Mouse (Mus musculus) midbrain, embryonic 16.5 days (tissue): ENCODE measurements around the gene Wdr86. TPM values are rescaled to one million over a fixed set of nuclear protein-coding genes. Genes with fewer than 3 reads are reported as not detected.

Experiments
- ATAC-seq: fragments of 200-750 bp; cut with Nextera tagmentation; 2 replicates; pipeline ENCODE4 v1.8.0; 2017; ENCODE audit warnings: moderate TSS enrichment
- H3K27ac ChIP-seq: fragments of 300-500 bp; sonication (generic); 2 replicates; pipeline ENCODE4 v1.5.1; 2014; ENCODE audit warnings: mild to moderate bottlenecking, low read length, mixed read lengths
- H3K27me3 ChIP-seq: fragments of 300-500 bp; sonication (generic); 2 replicates; pipeline ENCODE4 v1.6.1; 2014; ENCODE audit warnings: low read depth, low read length, mixed read lengths; ENCODE audit not compliant: control insufficient read depth, insufficient read depth
- H3K36me3 ChIP-seq: fragments of 300-500 bp; sonication (generic); 2 replicates; pipeline ENCODE4 v1.6.1; 2014; ENCODE audit warnings: mild to moderate bottlenecking, low read length, moderate library complexity, mixed read lengths; ENCODE audit not compliant: control insufficient read depth, insufficient read depth
- H3K4me1 ChIP-seq: fragments of 300-500 bp; sonication (generic); 2 replicates; pipeline ENCODE4 v1.6.1; 2014; ENCODE audit warnings: mild to moderate bottlenecking, low read length, mixed read lengths; ENCODE audit not compliant: control insufficient read depth, insufficient read depth
- H3K4me2 ChIP-seq: fragments of 300-500 bp; sonication (generic); 2 replicates; pipeline ENCODE4 v1.6.1; 2014; ENCODE audit warnings: mild to moderate bottlenecking, low read length, mixed read lengths
- H3K4me3 ChIP-seq: fragments of 300-500 bp; sonication (generic); 2 replicates; pipeline ENCODE4 v1.5.1; 2014; ENCODE audit warnings: low read depth, mild to moderate bottlenecking, low read length, moderate library complexity, mixed read lengths
- H3K9ac ChIP-seq: fragments of 300-500 bp; sonication (generic); 2 replicates; pipeline ENCODE4 v1.6.1; 2014; ENCODE audit warnings: low read depth, low read length, mixed read lengths
- H3K9me3 ChIP-seq: fragments of 300-500 bp; sonication (generic); replicated peaks from 2 replicates; pipeline ENCODE4 v1.6.1; 2014; ENCODE audit warnings: mild to moderate bottlenecking, low read length, mixed read lengths; ENCODE audit not compliant: control insufficient read depth, poor library complexity, severe bottlenecking
- WGBS: fragments of 180-500 bp; shearing (Covaris S2); extraction: QIAGEN DNeasy Blood & Tissue Kit; methylation state at CpG from one replicate; pipeline ENCODE4 v1.1.7; 2014; 5-methylcytosine and 5-hydroxymethylcytosine counted together
- polyA plus RNA-seq: library from polyadenylated mRNA; unstranded; fragments of >200 nt; fragmentation: Nextera tagmentation; extraction: Ambion mirVana; gene quantifications from 2 replicates; pipeline ENCODE4 v1.2.1, GENCODE M21; 2015

Gene Wdr86
- polyA plus RNA-seq, 1 experiment from 2014 or later, result 5.7 TPM

DNA sequence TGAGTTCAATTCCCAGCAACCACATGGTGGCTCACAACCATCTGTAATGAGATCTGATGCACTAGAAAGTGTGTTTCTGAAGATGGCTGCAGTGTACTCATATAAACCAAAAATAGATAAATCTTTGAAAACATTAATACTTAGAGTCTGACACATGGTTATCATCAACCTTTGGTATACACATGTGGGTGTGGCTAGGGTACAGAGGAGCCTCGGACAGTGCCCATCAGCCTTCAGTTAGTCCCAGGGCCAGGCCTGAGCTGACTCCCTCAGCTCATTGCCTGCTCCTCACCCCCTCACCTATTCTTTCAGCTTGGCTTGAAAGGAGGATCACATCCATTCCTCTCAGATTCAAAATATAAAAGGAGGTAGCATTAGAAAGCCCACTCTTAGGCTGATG is 8.0 kb upstream of the Wdr86 start:
- H3K27me3 ChIP-seq, result no peaks in the 10 kb centered on the region
- WGBS, result 100% methylated on average over 1 of the region's 1 CpGs
- no peak for ATAC-seq
- no peak overlapping the region for H3K4me2 ChIP-seq
- no peak overlapping the region for H3K27ac ChIP-seq
- H3K4me1 ChIP-seq, result no peaks in the 10 kb centered on the region
- no peaks in the 10 kb centered on the region for H3K36me3 ChIP-seq
- H3K9me3 ChIP-seq, result no peaks in the 10 kb centered on the region
- no peak overlapping the region for H3K4me3 ChIP-seq
- no peak overlapping the region for H3K9ac ChIP-seq

DNA sequence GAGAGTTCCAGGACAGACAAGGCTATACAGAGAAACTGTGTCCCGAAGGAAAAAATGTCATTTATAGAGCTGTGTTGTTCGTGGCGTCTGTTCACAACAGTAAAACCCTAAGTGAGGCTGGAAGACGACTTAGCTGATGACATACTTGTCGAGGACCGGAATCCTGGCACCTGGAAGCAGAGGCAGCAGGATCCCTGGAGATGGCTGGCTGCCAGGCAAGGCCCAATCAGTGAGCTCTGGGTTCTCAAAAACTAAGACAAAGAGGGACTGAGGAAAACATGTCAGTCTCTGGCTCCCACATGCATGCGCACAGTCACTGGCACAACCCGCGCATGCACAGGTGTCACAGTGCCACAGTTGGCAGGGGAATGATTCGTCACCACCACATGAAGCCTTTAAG is 7.1 kb upstream of the Wdr86 start:
- no peak for ATAC-seq
- H3K27ac ChIP-seq, result no peak overlapping the region
- H3K4me1 ChIP-seq, result peaks cover 3% of the 10 kb centered on the region; the same call in 1 of the 2 replicates
- no peak overlapping the region for H3K9ac ChIP-seq
- H3K4me2 ChIP-seq, result no peak overlapping the region
- no peak overlapping the region for H3K4me3 ChIP-seq
- 92% methylated on average over 10 of the region's 10 CpGs for WGBS
- no peaks in the 10 kb centered on the region for H3K36me3 ChIP-seq
- H3K27me3 ChIP-seq, result no peaks in the 10 kb centered on the region
- no peaks in the 10 kb centered on the region for H3K9me3 ChIP-seq

DNA sequence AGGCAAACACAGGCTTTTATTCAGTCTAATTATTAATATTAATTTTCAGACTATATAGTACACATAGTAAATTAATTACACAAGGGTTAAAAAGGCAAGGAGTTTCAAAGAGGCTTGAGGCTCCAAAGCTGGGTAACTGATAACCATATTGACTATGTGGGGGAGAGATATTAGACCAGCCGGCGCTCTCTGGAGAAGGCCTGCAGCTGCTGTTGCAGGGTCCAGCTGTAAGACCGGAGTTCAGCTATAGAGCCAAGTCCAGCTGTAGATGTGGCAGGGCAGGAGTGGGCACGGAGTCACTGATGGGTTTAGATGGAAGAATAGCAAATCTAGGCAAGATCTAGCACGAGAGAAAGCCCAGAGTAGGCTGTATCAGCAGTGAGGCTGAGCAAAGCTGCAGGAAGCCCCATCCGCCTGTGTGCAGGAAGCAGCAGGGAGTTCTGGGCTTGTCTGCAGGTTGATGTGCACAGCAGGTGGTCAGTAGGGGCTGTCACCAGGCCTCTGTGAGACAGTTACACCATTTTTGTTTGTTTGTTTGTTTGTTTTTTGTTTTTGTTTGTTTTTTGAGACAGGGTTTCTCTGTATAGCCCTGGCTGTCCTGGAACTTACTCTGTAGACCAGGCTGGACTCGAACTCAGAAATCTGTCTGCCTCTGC is 3.4 kb upstream of the Wdr86 start:
- Histone ChIP-seq H3K4me2 (no peak overlapping the region), H3K36me3 (no peaks in the 10 kb centered on the region), H3K4me3 (no peak overlapping the region), H3K27ac (no peak overlapping the region), H3K27me3 (peaks cover 30% of the 10 kb centered on the region), H3K9ac (no peak overlapping the region), H3K9me3 (no peaks in the 10 kb centered on the region), H3K4me1 (peaks cover 11% of the 10 kb centered on the region; the same call in 1 of the 2 replicates)
- ATAC-seq, result no peak
- 67% methylated on average over 7 of the region's 7 CpGs for WGBS

DNA sequence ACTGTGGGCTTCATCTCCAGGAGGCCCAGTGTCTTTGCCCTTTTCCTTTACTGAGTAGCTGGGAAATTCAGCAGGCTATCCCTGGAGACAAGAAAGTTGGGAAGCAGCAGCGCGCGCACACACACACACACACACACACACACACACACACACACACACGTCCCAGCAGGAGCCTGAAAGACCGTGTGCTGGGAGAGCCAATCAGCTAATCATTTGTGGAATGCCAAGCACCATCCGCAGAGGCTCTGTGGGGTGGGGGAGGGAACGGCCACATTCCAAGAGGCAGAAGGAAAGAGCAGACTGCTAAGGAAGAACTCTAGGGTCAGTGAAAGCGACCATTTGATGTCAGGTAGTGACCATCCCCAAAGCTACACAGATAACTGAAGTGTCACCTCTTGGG is 2.6 kb upstream of the Wdr86 start:
- no peak overlapping the region for H3K4me2 ChIP-seq
- no peak overlapping the region for H3K4me3 ChIP-seq
- H3K4me1 ChIP-seq, result peaks cover 11% of the 10 kb centered on the region; the same call in 1 of the 2 replicates
- 7% methylated on average over 8 of the region's 8 CpGs for WGBS
- peaks cover 30% of the 10 kb centered on the region for H3K27me3 ChIP-seq
- no peak overlapping the region for H3K27ac ChIP-seq
- no peaks in the 10 kb centered on the region for H3K36me3 ChIP-seq
- no peaks in the 10 kb centered on the region for H3K9me3 ChIP-seq
- no peak overlapping the region for H3K9ac ChIP-seq
- ATAC-seq, result no peak

DNA sequence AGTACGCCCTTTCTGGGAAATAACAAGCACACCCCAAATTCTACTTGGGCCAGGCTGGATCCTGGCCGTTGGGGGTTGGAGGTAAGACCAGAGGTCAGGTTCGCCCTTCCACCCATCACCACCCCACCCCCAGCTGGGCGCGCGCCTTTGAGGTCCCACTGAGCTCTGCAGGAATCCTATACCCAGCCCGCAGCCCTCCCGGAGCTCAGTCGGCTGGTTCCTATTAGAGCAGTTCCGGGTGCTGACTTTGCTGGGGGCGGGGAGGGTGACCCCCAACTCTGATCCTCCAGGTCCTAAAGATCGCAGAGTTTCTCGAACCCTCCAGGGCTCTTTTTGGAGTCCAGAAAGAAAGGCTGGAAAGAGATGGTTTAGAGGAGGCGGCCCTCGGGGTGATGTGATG is 459 bp upstream of the Wdr86 start:
- Histone ChIP-seq H3K9me3 (no peaks in the 10 kb centered on the region), H3K36me3 (no peaks in the 10 kb centered on the region), H3K4me1 (peaks cover 11% of the 10 kb centered on the region; the same call in 1 of the 2 replicates), H3K9ac (no peak overlapping the region), H3K4me3 (peak overlapping the region; percentile 44), H3K4me2 (peak overlapping the region; percentile 54), H3K27ac (no peak overlapping the region), H3K27me3 (peaks cover 30% of the 10 kb centered on the region)
- 4% methylated on average over 15 of the region's 15 CpGs for WGBS
- ATAC-seq, result no peak

DNA sequence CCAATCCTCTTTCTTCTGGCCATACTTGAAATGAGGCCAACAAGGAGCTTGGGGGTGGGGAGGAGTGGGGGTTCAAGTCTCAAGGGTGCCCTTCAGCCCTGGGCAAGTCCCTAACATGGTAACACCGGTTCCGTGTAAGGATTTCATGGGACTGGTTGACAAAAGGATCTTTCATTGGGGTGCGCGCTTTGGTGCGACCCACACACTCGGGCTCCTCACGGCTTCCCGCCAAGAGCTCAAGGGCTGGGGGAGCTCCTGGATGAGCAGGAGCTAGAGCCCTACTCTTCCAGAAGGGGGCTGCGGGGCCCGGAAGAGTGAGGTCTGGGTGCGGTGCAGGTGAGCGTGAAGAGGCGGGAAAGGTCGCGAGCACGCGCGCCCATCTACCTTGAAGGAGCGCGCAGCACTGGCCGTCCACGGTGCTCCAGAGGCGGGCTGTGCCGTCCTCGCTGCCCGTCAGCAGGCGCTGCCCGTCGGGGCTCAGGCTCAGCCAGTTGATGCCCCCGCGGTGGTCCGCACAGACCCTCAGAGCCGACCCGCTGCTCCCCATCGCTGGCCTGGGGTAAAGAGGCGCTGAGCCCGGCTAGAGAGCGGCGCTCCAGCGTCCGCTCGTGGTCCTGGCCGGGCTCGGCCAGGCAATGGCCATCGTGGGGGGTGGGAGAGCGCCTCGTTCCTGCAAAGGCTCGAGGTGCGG is 585 bp downstream of the Wdr86 start:
- peaks cover 30% of the 10 kb centered on the region for H3K27me3 ChIP-seq
- no peak overlapping the region for H3K27ac ChIP-seq
- peak overlapping the region; percentile 54 for H3K4me2 ChIP-seq
- H3K36me3 ChIP-seq, result no peaks in the 10 kb centered on the region
- peaks cover 11% of the 10 kb centered on the region; the same call in 1 of the 2 replicates for H3K4me1 ChIP-seq
- peak; percentile 34 for ATAC-seq
- 2% methylated on average over 42 of the region's 49 CpGs for WGBS
- H3K4me3 ChIP-seq, result peak overlapping the region; percentile 44
- peak overlapping the region; percentile 57 for H3K9ac ChIP-seq
- H3K9me3 ChIP-seq, result no peaks in the 10 kb centered on the region

DNA sequence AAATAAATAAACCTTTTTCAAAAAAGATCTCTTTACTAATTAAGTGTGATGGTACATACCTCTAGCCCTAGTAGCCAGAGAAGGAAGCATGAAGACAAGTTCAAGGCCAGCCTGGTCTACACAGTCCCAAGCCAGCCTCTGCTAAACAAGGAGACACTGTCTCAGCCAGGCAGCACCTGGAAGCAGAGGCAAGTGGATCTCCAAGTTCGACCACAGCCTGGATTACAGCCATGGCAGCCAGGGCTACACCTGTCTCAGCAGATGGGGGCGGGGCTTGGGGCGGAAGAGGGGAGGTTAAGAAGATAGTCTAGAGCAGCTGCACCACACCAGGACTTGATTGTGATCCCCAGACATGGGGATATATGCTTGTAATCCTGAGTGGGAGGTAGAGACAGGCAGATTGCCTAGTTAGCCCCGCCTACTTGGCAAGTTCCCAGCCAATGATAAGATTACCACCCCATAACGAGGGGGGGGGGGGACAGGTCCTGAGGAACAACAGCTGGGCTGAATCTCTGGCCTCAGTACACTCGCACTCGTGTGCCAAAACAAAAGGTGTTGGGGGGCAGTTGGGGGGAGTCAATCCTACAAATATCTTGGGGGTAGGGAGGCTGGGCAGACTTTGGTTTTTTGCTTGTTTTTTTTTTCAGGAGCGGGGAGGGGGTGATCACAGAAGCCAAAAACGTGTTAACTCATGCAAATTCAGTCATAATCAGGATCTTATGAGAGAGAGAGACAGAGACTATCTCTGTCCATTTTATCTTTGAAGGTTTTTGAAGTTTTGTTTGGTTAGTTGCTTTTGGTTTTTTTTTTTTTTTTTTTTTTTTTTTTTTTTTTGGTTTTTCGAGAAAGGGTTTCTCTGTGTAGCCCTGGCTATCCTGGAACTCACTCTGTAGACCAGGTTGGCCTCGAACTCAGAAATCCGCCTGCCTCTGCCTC is 3.4 kb downstream of the Wdr86 start:
- no peak for ATAC-seq
- H3K9ac ChIP-seq, result no peak overlapping the region
- H3K27ac ChIP-seq, result no peak overlapping the region
- H3K36me3 ChIP-seq, result no peaks in the 10 kb centered on the region
- H3K4me2 ChIP-seq, result no peak overlapping the region
- peaks cover 8% of the 10 kb centered on the region; the same call in 1 of the 2 replicates for H3K4me1 ChIP-seq
- H3K4me3 ChIP-seq, result no peak overlapping the region
- 77% methylated on average over 12 of the region's 12 CpGs for WGBS
- no peaks in the 10 kb centered on the region for H3K9me3 ChIP-seq
- peaks cover 29% of the 10 kb centered on the region for H3K27me3 ChIP-seq

DNA sequence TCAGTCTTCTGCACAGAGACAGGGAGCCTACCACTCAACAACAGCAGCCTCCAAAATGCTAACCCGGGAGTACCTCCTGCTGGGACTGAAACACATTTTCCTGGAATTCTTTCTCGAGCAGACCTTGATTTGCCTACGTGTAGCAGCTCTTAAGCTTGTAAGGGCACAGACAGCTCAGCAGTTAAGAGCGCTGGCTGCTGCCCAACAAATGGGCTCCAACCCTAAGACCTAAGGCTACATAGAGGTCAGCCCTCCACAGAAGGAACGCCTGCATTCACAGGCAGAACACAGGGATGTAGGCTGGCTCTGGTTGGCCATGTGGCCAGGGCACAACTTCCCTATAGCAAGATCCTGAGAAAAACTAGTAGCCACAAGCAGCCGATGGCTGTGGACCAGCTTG is 4.6 kb downstream of the Wdr86 start:
- no peak overlapping the region for H3K9ac ChIP-seq
- H3K36me3 ChIP-seq, result no peaks in the 10 kb centered on the region
- H3K4me3 ChIP-seq, result no peak overlapping the region
- peaks cover 18% of the 10 kb centered on the region for H3K27me3 ChIP-seq
- H3K27ac ChIP-seq, result no peak overlapping the region
- peaks cover 8% of the 10 kb centered on the region; the same call in 1 of the 2 replicates for H3K4me1 ChIP-seq
- no peaks in the 10 kb centered on the region for H3K9me3 ChIP-seq
- 70% methylated on average over 6 of the region's 6 CpGs for WGBS
- no peak for ATAC-seq
- no peak overlapping the region for H3K4me2 ChIP-seq
